Mouse (Mus musculus) stomach, embryonic 14.5 days (tissue): ENCODE measurements around the gene Ccl3. TPM values are rescaled to one million over a fixed set of nuclear protein-coding genes. Genes with fewer than 3 reads are reported as not detected.

Experiments used
- ATAC-seq: fragments of 200-750 bp; cut with Nextera tagmentation; 2 replicates; pipeline ENCODE4 v1.8.0; 2017; ENCODE audit warnings: low read depth, moderate TSS enrichment; ENCODE audit not compliant: insufficient number of reproducible peaks, insufficient read depth, low FRiP score
- H3K27ac ChIP-seq: fragments of 300-500 bp; sonication (generic); 2 replicates; pipeline ENCODE4 v1.5.1; 2014; ENCODE audit warnings: mild to moderate bottlenecking, low read length, moderate library complexity, mixed read lengths
- H3K27me3 ChIP-seq: fragments of 300-500 bp; sonication (generic); 2 replicates; pipeline ENCODE4 v1.6.1; 2014; ENCODE audit warnings: low read length, control low read depth, mixed read lengths; ENCODE audit not compliant: control insufficient read depth, insufficient read depth
- H3K36me3 ChIP-seq: fragments of 300-500 bp; sonication (generic); 2 replicates; pipeline ENCODE4 v1.6.1; 2014; ENCODE audit warnings: mild to moderate bottlenecking, control low read depth, low read length, moderate library complexity, mixed read lengths; ENCODE audit not compliant: control insufficient read depth, insufficient read depth
- H3K4me1 ChIP-seq: fragments of 300-500 bp; sonication (generic); 2 replicates; pipeline ENCODE4 v1.6.1; 2014; ENCODE audit warnings: low read length, control low read depth, mixed read lengths; ENCODE audit not compliant: control insufficient read depth, insufficient read depth
- H3K4me2 ChIP-seq: fragments of 300-500 bp; sonication (generic); replicated peaks from 2 replicates; pipeline ENCODE4 v1.6.1; 2014; ENCODE audit warnings: low read depth, low read length, control low read depth
- H3K4me3 ChIP-seq: fragments of 300-500 bp; sonication (generic); 2 replicates; pipeline ENCODE4 v1.5.1; 2014; ENCODE audit warnings: low read depth, low read length, control low read depth
- H3K9ac ChIP-seq: fragments of 300-500 bp; sonication (generic); replicated peaks from 2 replicates; pipeline ENCODE4 v1.6.1; 2014; ENCODE audit warnings: low read depth, mild to moderate bottlenecking, control low read depth, low read length, moderate library complexity, mixed read lengths
- H3K9me3 ChIP-seq: fragments of 300-500 bp; sonication (generic); 2 replicates; pipeline ENCODE4 v1.6.1; 2016; ENCODE audit warnings: low read depth, low read length, control low read depth; ENCODE audit not compliant: control insufficient read depth
- WGBS: fragments of 180-500 bp; shearing (Covaris S2); extraction: QIAGEN DNeasy Blood & Tissue Kit; methylation state at CpG from one replicate; pipeline ENCODE4 v1.1.7; 2014; 5-methylcytosine and 5-hydroxymethylcytosine counted together
- polyA plus RNA-seq: library from polyadenylated mRNA; unstranded; fragments of >200 nt; fragmentation: Nextera tagmentation; extraction: Ambion mirVana; gene quantifications from 2 replicates; pipeline ENCODE4 v1.2.1, GENCODE M21; 2014

Gene Ccl3
- polyA plus RNA-seq, 1 experiment from 2014 or later: not detected

DNA sequence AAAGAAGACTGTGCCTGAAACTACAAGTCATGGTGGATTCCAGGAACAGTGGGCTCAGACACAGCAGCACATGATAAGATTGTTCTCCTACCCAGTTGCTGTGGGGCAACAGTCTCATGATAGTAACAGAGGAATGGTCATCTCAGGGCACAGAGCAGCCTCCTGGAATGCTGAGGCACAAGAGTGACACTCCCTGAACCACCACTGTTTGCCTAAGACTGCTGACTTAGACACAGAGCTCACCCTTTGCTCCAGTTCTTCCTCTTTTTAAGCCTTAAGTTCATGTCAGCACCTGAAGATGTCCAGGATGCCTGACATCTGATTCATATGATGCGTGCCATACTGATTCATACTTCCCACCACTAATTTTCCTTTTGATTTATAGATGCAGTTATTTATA, 32.6 kb downstream of the Ccl3 start:
- Histone ChIP-seq H3K27me3 (no peaks in the 10 kb centered on the region), H3K4me3 (no peak overlapping the region), H3K27ac (no peak overlapping the region), H3K36me3 (no peaks in the 10 kb centered on the region), H3K4me1 (no peaks in the 10 kb centered on the region), H3K9ac (no peak overlapping the region), H3K9me3 (no peaks in the 10 kb centered on the region), H3K4me2 (no peak overlapping the region)
- ATAC-seq: no peak
- WGBS: 79% methylated on average over 1 of the region's 1 CpGs

DNA sequence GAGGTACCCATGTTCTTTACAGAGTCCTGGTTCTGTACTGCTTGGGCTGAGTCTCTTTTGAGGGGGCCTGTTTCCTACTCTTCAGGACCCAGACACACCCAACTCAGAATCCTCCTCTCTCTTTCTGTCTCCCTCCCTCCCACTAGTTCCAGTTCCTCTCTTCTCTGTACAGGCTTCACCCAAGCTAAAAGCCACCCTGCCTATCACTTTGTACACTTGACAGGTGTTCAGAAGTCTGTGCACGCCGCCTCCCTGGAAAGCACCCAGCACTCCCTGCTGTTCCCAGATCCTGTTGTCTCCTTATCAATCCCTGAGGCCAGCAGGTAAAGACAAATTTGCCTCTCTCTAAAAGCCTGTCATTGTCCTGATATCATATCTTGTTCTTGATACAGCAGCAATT, 38.3 kb downstream of the Ccl3 start:
- no peaks in the 10 kb centered on the region for H3K4me1 ChIP-seq
- no peak overlapping the region for H3K4me3 ChIP-seq
- H3K36me3 ChIP-seq: no peaks in the 10 kb centered on the region
- H3K27me3 ChIP-seq: no peaks in the 10 kb centered on the region
- no peak overlapping the region for H3K27ac ChIP-seq
- WGBS: 79% methylated on average over 2 of the region's 2 CpGs
- H3K9me3 ChIP-seq: no peaks in the 10 kb centered on the region
- H3K9ac ChIP-seq: no peak overlapping the region
- ATAC-seq: no peak
- no peak overlapping the region for H3K4me2 ChIP-seq

DNA sequence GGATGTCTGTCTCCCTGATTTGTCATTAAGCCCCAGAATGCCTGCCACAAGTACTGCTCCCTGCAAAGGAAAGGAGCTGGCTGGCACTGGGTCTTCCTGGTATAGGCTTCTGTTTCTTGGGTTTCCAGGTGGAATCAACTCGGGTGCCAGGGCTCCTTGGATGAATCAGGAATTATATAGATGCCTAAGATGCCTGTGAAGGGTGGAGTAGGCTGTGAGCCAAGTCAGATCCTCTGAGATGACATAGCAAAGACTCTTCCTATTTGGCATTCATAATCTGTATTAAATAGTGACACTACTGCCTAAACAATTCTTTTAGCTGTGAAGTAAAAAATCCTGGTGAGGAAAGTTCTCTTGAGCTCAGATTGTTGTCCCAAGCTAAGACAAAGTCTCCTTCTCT, 42.8 kb downstream of the Ccl3 start:
- no peak overlapping the region for H3K4me2 ChIP-seq
- no peaks in the 10 kb centered on the region for H3K36me3 ChIP-seq
- no peaks in the 10 kb centered on the region for H3K4me1 ChIP-seq
- no peaks in the 10 kb centered on the region for H3K9me3 ChIP-seq
- H3K4me3 ChIP-seq: no peak overlapping the region
- H3K27ac ChIP-seq: no peak overlapping the region
- 32% methylated on average over 1 of the region's 1 CpGs for WGBS
- H3K9ac ChIP-seq: no peak overlapping the region
- ATAC-seq: no peak
- no peaks in the 10 kb centered on the region for H3K27me3 ChIP-seq

DNA sequence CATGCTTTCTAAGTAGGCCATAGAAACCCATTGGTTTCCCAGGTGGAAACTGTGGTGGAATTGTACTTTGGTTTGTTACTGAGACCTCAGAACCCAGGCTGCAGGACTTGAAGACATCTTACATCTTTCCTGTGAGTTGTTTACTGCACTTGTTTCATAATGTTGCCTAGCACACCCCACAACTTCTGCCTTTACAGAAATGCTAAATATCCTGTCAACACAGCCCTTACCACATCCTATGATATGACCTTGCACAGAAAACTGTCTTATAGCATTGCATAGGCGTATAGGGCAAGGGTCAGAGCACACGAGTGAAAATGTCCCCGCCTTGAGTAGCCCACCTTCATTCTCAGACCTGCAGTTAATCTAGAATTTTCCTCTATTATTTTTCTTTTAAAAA, 43.6 kb downstream of the Ccl3 start:
- WGBS: 90% methylated on average over 3 of the region's 3 CpGs
- ATAC-seq: no peak
- H3K4me2 ChIP-seq: no peak overlapping the region

DNA sequence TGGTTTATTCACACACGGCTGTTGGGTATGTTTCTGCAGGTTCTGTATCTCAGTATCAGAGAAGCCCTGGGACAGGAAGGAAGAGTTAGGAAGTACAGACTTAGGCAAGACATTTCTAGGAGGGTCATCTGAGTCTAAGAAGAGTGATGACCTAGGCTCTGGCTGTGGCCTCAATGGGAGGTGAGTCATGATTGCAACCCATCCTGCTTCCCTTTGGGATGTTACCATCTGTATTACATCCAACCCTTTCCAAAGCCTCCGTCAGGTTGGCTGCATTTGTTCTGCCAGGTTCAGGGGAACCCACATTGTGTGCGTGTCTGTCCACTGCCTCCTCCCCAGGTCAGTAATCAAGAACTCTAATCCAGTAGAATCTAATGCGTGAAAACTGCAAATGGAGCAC, 44.5 kb downstream of the Ccl3 start:
- Histone ChIP-seq H3K27ac (no peak overlapping the region), H3K9ac (no peak overlapping the region), H3K4me3 (no peak overlapping the region), H3K36me3 (no peaks in the 10 kb centered on the region), H3K9me3 (no peaks in the 10 kb centered on the region), H3K27me3 (no peaks in the 10 kb centered on the region), H3K4me1 (no peaks in the 10 kb centered on the region), H3K4me2 (no peak overlapping the region)
- no peak for ATAC-seq
- 85% methylated on average over 4 of the region's 4 CpGs for WGBS

More for the DNA sequence above, 43.6 kb downstream of the Ccl3 start:
- Histone ChIP-seq H3K9me3 (no peaks in the 10 kb centered on the region), H3K4me3 (no peak overlapping the region), H3K9ac (no peak overlapping the region), H3K36me3 (no peaks in the 10 kb centered on the region), H3K27ac (no peak overlapping the region), H3K27me3 (no peaks in the 10 kb centered on the region), H3K4me1 (no peaks in the 10 kb centered on the region)

DNA sequence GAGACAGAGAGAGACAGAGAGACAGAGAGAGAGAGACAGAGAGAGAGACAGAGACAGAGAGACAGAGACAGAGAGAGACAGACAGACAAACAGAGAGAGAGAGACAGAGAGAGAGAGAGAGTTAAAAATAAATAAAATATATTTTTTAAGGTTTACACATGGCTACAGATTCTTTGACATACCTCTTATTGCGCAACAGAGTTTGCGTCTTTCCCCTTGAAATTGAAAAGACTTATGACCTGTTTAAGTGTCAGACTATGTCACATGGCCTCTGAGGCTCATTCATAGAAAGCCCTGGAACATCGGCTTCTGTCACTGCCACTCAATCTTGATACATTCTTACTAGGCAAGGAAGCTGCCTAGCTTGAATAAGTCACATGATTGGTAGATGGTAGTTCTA, 45.8 kb downstream of the Ccl3 start:
- 87% methylated on average over 3 of the region's 3 CpGs for WGBS
- no peak overlapping the region for H3K27ac ChIP-seq
- no peak for ATAC-seq

DNA sequence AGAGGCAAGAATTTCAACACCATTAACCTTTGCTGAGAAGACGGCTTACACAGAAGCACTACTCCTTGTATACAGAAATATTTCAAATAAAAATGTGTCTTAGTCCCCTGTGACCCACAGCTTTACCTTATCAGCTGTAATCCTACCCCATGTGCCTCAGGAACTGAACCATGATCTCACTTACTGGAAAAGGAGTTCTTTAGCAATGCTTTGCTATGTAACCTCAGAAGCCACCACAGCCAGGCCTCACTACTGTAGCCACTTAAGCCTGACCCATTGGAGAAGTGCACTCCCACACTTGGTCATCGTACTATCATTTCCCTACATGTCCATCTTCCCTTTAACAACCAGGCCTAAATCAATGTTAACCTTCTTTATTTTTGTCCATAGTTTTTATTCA, 48.6 kb downstream of the Ccl3 start:
- Histone ChIP-seq H3K27ac (no peak overlapping the region), H3K9me3 (no peaks in the 10 kb centered on the region), H3K9ac (no peak overlapping the region), H3K4me2 (no peak overlapping the region), H3K36me3 (no peaks in the 10 kb centered on the region), H3K4me3 (no peak overlapping the region), H3K4me1 (no peaks in the 10 kb centered on the region), H3K27me3 (no peaks in the 10 kb centered on the region)
- 63% methylated on average over 2 of the region's 2 CpGs for WGBS
- no peak for ATAC-seq

More for the DNA sequence above, 45.8 kb downstream of the Ccl3 start:
- H3K36me3 ChIP-seq: no peaks in the 10 kb centered on the region
- H3K4me2 ChIP-seq: no peak overlapping the region
- no peak overlapping the region for H3K9ac ChIP-seq
- no peak overlapping the region for H3K4me3 ChIP-seq
- no peaks in the 10 kb centered on the region for H3K4me1 ChIP-seq
- no peaks in the 10 kb centered on the region for H3K9me3 ChIP-seq
- H3K27me3 ChIP-seq: no peaks in the 10 kb centered on the region

- Histone ChIP-seq H3K27me3 (no peaks in the 10 kb centered on the region), H3K4me3 (no peak overlapping the region), H3K27ac (no peak overlapping the region), H3K9me3 (no peaks in the 10 kb centered on the region), H3K36me3 (no peaks in the 10 kb centered on the region), H3K9ac (no peak overlapping the region), H3K4me1 (no peaks in the 10 kb centered on the region), H3K4me2 (no peak overlapping the region)
- no peak for ATAC-seq
- 78% methylated on average over 3 of the region's 3 CpGs for WGBS
Observed at GRCm38 (mm10) chr11:83598991-83599390, 50.2 kb downstream of the Ccl3 start.

DNA sequence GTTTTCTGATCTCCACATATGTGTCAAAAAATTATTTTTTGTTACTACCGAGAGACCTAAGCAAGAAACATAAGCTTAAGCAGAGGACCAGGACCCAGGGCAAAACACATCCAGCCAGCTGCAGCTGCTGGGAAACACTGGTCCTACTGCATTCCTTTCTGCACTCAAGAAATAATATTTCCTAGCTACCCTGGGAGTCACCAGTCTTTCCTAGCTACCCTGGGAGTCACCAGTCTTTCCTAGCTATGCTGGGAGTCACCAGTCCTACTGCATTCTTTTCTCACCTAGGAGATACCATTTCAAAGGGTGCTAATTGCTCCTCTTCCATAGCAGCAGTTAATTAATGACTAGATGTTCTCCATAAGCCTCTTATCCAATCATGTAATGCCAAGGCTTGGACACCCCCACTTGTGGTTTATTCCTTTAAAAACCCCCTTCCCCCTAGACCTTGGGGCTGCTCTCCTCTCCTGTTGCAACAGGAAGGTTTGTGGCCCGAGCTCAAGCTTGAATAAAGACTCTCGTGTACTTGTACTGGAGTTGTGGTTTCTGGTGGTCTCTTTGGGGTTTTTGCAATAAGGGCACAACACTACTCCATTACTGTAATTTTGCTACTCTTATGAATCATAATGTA, 50.8 kb downstream of the Ccl3 start:
- no peak for ATAC-seq
- no peak overlapping the region for H3K4me3 ChIP-seq
- no peak overlapping the region for H3K27ac ChIP-seq
- no peak overlapping the region for H3K4me2 ChIP-seq
- no peaks in the 10 kb centered on the region for H3K27me3 ChIP-seq
- no peaks in the 10 kb centered on the region for H3K36me3 ChIP-seq
- no peaks in the 10 kb centered on the region for H3K4me1 ChIP-seq
- 61% methylated on average over 3 of the region's 3 CpGs for WGBS
- H3K9ac ChIP-seq: no peak overlapping the region
- no peaks in the 10 kb centered on the region for H3K9me3 ChIP-seq
